Mouse (Mus musculus) erythroid progenitor cell, adult 5-6 weeks (primary cell): Measurements from ENCODE around the gene Kpna1. TPM values are rescaled to one million over a fixed set of nuclear protein-coding genes. Genes with fewer than 3 reads are reported as not detected.
"Not testable (repeated sequence)": the region's sequence is repeated elsewhere in the genome, so short reads cannot be mapped to it uniquely, and the experiment has no call there.

ENCODE experiments used
- ATAC-seq: replicated peaks from 2 replicates; pipeline ENCODE4 v1.8.0; 2016; ENCODE audit warnings: moderate number of reproducible peaks, mild to moderate bottlenecking, moderate TSS enrichment, inconsistent platforms; ENCODE audit not compliant: poor library complexity, low FRiP score, severe bottlenecking
- total RNA-seq, 2 experiments: library from RNA; stranded (forward) in 1 of 2; stranded (reverse) in 1 of 2; fragments of 150-400 nt in 1 of 2; fragments of 186-747, 209-891 nt in 1 of 2; gene quantifications; 2 replicates each; pipeline versions ENCODE4 v1.2.3 to v1.2.4; 2015 to 2017; ENCODE audit warnings: low replicate concordance in 2 of 2

The Kpna1 gene
- total RNA-seq (2015; ENCODE audit: low replicate concordance) (80.1 and 99.1 TPM in 2 replicates), total RNA-seq (2017; ENCODE audit: low replicate concordance) (62.0 and 112 TPM in 2 replicates)

DNA sequence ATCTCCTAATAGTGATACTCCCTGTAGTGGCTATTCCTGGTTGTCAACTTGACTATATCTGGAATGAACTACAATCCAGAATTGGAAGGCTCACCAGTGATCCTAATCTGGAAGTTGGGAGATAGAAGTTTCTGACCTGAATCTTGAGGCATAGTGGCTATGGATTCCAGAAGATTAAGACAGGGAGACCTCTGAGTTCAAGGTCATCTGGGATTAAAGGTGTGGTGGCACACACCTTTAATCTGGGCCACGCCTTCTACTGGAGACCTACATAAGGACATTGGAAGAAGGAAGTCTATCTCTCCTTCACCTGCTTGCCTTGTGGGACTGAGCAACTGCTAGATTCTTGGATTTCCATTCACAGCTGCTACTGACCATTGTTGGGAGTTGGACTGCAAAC, at the start of gene Kpna1:
Gene Kpna1 (plus strand): TSS at position 301 of the 400 bp plus-strand sequence.
- not testable (repeated sequence) for ATAC-seq

DNA sequence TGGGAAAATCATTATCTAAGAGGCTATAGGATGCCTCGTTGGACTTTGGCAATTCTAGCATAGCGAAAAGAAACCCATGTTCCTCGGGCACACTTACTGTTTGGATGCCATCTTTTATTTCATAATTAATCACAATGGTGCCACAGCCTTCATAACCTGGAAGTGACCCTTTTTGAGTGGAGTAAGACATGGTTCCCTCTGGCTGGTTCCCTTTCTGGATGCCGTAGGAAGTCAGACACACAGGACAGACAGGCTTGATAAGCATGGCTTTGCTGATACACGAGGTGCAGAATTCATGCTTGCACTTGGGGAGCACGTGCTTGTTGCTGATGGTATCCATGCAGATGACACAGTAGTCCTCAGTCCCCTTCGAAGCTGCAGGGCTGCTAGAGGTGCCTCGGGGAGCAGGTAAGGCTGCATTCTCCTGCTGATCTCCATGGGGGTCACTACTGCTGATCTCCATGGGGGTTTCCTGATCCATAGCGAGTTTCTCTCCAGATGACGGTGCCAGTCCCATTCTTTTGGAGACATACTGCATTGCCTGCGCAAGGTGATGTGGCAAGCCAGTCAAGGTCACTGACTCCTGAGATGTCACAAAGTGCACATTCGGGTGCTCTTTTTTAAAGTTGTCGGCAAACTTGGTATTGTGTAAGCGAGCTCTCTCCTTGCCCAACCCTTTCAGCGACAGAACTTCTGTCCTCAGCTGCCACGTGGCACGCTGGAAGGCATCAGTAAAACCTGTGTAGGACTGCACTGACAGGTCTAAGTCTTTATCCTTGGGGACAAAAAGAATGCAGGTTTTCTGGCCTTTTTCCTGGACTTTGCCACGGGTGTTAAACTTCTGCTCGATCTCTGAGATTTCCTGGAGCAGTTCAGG, 46.1 kb upstream of the Kpna1 start:
- ATAC-seq: no peak

DNA sequence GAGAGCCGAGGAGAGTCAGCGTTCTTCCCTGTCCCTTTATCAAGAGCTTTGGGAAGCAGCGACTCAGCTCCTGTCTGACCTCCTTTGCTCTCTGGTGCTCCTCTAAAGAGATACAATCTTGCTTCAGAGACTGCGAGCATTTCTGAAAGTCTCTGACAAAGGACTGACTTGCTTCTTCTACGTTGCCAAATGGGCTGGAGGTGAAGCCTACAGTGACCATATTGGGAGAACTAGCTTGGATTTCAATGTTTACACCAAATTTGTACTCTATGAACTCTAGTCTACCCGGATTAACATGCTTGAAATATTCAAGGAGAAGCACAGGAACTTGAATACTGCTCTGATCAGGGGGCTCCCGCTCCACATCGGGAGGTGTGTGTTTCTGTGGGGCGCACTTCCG, 45.4 kb upstream of the Kpna1 start:
- ATAC-seq: no peak

GRCm38 (mm10) chr16:35938211-35939151, 40.1 kb upstream of the Kpna1 start, which contains the start of the genes Parp9 and Dtx3l:
Parp9 (plus strand) TSS chr16:35938470.
Dtx3l (minus strand) TSS chr16:35939151.
- peak; percentile 82 for ATAC-seq

DNA sequence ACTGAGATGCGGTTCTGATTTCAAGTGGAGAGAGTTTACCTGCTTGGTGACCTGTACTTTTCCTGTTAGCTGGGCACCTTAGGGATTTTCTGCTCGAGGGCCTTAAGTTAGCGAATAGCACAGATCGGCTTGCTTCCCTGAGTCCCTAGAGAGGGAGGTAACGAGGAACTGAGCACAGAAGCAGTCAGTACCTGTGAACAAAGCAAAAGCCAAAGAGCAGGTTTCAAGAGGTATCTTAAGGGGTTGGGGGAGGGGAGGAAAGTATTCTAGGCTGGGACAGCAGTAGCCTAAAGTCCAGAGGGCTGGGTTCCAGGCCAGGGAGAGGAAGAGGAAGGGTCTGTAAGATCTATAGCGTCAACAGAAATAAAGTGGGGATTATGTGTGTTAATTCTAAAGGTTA, 39.3 kb upstream of the Kpna1 start:
- peak; percentile 50 for ATAC-seq

- ATAC-seq: peak; percentile 77
Measured at GRCm38 (mm10) chr16:35939690-35940089, 38.9 kb upstream of the Kpna1 start.

DNA sequence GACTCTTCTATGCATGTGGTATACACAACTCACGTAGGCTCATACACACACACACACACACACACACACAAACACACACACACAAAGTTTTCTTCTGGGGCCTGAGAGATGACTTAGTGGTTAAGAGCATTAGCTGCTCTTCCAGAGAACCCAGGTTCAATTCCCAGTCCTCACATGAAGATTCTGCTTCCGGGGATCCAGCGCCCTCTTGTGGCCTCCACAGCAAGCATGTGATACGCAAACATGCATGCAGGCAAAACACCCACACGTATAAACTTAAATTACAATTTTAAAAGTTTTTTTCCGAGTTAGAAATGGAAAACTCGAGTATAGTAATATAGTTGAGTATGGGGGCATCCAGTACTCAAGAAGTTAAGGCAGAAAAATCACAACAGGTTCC, 37.2 kb upstream of the Kpna1 start:
- ATAC-seq: no peak

GRCm38 (mm10) chr16:35949264-35949663, 29.3 kb upstream of the Kpna1 start:
- no peak for ATAC-seq

DNA sequence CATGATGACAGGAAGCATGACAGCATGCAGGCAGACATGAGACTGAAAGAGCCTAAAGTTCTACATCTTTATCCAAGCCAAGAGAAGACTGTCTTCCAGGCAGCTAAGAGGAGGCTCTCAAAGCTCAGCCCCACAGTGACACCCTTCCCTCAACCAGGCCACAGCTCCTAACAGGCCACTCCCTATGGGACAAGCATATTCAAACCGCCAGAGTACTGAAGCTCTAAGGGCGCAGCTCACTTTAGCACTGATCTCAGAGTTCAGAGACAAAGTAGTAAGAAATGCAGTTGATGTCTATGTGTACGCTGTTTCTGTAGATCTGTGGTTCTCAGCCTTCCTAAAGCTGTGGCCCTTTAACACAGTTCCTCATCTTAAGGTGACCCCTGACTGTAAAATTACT, 27.3 kb upstream of the Kpna1 start:
- ATAC-seq: no peak

- no peak for ATAC-seq
Measured at GRCm38 (mm10) chr16:35952628-35953130, 25.9 kb upstream of the Kpna1 start.

DNA sequence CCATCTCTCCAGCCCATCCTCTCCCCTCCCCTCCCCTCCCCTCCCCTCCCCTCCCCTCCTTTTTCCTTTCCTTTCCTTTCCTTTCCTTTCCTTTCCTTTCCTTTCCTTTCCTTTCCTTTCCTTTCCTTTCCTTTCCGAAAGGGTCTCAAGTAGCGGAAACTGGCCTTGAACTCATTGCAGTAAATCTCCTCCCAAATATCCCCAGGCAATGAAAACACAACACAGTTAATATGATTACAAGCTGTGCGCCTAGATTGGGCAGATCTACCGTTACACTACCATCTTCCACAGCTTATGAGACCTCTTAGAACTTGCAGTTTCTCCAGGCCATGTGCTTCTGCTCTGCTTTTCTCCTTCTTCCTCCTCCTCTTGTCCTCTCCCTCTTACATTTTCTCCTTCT, 12.6 kb upstream of the Kpna1 start:
- not testable (repeated sequence) for ATAC-seq

DNA sequence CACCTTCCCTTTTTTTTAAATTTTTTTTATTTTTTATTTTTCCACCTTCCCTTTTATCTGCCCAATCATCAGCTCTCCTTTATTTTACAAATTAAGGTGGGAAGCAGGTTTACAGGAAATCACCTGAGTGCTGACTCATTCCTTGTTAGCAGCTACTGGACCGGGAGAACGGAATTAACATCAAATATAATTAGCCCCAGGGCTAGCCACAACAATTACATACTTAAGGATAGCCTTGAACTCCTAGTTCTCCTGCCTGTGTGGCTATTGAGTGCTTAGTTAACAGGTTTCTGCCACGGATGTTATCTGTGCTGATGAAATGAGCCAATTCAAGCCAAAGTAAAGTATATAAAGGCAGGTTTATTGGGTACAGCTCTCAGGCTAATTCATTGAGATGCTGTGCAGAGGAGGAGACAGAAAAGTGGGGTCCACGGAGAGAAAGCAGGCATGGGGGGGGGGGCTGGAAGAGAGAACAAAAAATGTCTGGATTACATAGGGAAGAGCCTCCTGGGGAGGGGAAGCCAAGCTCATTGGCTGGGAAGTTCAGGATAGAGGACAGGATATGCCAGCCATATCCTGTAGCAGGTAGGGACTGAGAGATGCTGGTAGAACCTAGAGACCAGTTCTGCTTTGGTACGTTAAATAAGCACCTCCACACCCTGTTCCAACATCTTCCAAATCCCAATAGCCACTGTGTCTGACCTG, 12.0 kb upstream of the Kpna1 start:
- no peak for ATAC-seq

DNA sequence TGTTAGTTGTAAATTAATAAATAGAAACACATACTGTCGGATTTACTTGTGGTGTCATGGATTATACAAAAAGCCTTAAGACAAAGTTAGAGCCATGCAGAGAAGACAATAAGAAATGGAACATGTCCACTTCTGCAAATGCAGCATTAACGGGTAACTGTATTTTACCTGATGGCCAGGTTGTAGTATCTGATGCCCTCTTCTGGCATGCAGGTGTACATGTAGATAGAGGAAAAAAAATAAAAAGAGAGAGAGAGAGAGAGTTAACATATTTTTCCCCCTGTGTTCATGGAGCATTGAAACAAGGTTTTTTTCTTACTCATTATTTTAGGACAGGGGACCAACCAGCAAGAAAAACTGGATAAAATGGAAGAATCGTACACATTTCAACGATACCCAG, 11.2 kb upstream of the Kpna1 start:
- ATAC-seq: no peak

GRCm38 (mm10) chr16:35968149-35968548, 10.4 kb upstream of the Kpna1 start:
- ATAC-seq: no peak

DNA sequence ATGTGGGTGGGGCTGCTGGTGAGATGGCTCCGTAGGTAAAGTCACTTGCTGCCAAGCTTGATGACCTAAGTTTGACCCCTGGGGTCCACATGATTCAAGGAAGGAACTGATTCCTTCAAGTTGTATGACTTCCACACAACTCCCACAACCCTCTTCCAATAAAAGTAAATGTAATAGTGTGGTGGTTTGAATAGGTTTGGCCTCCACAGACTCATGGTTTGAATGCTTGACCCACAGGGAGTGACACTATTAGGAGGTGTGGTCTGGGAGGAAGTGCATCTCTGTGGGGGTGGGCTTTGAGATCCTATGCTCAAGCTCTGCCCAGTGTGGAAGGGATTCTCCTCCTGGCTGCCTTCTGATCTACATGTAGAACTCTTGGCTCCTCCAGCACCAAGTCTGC, 4.5 kb upstream of the Kpna1 start:
- no peak for ATAC-seq

- peak; percentile 79 for ATAC-seq
Measured at GRCm38 (mm10) chr16:35981363-35981821, 2.8 kb downstream of the Kpna1 start.

- ATAC-seq: peak; percentile 4; the same call in 1 of the 2 replicates
Measured at GRCm38 (mm10) chr16:35982506-35982901, 4.0 kb downstream of the Kpna1 start.

- peak; percentile 76 for ATAC-seq
Measured at GRCm38 (mm10) chr16:35982902-35983516, 4.5 kb downstream of the Kpna1 start.

DNA sequence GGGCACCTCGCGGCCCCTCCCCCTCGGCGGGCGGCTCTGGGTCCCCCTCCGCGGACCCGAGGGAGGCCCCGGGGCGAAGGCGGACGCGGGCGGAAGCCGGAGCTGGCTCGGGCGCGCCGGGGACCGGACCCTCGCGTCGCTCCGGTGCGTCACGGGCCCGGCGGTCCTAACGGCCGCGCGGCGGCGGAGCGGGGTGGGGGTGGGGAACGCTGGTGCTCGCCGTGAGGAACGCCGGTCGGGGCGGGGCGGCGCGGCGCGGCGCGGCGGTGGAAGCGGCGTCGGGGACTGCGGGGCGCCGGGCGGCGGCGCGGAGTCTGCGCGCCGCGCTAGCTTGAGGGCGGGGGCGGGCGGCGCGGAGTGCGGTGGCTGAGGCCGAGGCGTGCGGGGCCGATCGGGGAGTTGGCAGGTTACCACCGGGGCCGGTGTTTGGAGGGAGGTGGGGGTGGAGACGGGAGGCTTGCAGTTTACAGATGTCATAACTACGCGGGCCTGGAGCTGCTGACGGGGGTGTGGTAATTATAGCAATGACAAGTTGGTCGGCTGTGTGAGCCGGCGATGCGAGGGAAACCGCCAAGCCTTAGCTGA, 5.1 kb downstream of the Kpna1 start:
- peak; percentile 35 for ATAC-seq
